8 mouse cellular contexts compared by ENCODE assay signal in genomic region chr7:107664063-107665056, GRCm38 (mm10). TPM values are rescaled to one million over a fixed set of nuclear protein-coding genes. Genes with fewer than 3 reads are reported as not detected.
DNase-seq lines count a peak whose midpoint lies in the region; ATAC-seq and TF ChIP-seq lines count a peak whose summit lies in the region.

No protein-coding gene starts in this region.

- H3K36me3 ChIP-seq in heart, embryonic 16.5 days (ENCODE audit: control insufficient read depth, insufficient read depth) = no peaks in the 10 kb centered on the region
- H3K36me3 ChIP-seq in kidney, embryonic 16.5 days (ENCODE audit: insufficient read depth, low read length) = no peaks in the 10 kb centered on the region

- peak; percentile 46 for ATAC-seq in heart, embryonic 16.5 days (replicated peaks; ENCODE audit: extremely low read depth, insufficient read depth, low FRiP score)
- peak; percentile 49 for ATAC-seq in kidney, embryonic 16.5 days (ENCODE audit: low FRiP score, low TSS enrichment)
- ATAC-seq in megakaryocyte, adult 5-6 weeks (ENCODE audit: poor library complexity, severe bottlenecking) = peak; percentile 26

- peaks cover 14% of the 10 kb centered on the region for H3K4me1 ChIP-seq in embryonic fibroblast, embryonic 13.5 days (ENCODE audit: control insufficient read depth, insufficient read depth, low read length)
- peaks cover 36% of the 10 kb centered on the region for H3K4me1 ChIP-seq in heart, embryonic 16.5 days (ENCODE audit: control insufficient read depth, insufficient read depth, low read length)
- peaks cover 41% of the 10 kb centered on the region for H3K4me1 ChIP-seq in kidney, embryonic 16.5 days (ENCODE audit: insufficient read depth, low read length)

- H3K9me3 ChIP-seq in heart, embryonic 16.5 days (replicated peaks; ENCODE audit: control insufficient read depth, low read length) = no peaks in the 10 kb centered on the region
- H3K9me3 ChIP-seq in kidney, embryonic 16.5 days (ENCODE audit: low read length) = no peaks in the 10 kb centered on the region

- 0 out of 2 replicates have a peak, but pooled peaks have one; percentile 1 for TF ChIP-seq CTCF in layer of hippocampus, adult 2 months (conservative IDR thresholded peaks at IDR 0.05)
- no peak for TF ChIP-seq CTCF in embryonic fibroblast, embryonic 13.5 days (IDR thresholded peaks at IDR 0.05; ENCODE audit: borderline replicate concordance, insufficient read depth, low read length)

- WGBS in heart, embryonic 16.5 days = 32% methylated on average over 8 of the region's 8 CpGs
- WGBS in kidney, embryonic 16.5 days = 33% methylated on average over 8 of the region's 8 CpGs

- no peak for TF ChIP-seq POLR2A in embryonic fibroblast, embryonic 13.5 days (IDR thresholded peaks at IDR 0.05; ENCODE audit: low read depth, low read length)

- peak overlapping the region; percentile 80 for H3K9ac ChIP-seq in heart, embryonic 16.5 days (ENCODE audit: low read length)
- H3K9ac ChIP-seq in kidney, embryonic 16.5 days (replicated peaks; ENCODE audit: low read length) = peak overlapping the region; percentile 24; the same call in 1 of the 2 replicates

- no peak for DNase-seq in layer of hippocampus, adult 2 months (ENCODE audit: low spot score in 2 of 2)
- no peak for DNase-seq in layer of hippocampus, adult 9-11 months
- DNase-seq in cerebellum, adult 11 months = no peak
- no peak for DNase-seq in frontal cortex, postnatal 14 days (ENCODE audit: low spot score in 2 of 2)

- H3K4me3 ChIP-seq in layer of hippocampus, adult 2 months = no peak overlapping the region; the same call in 1 of the 2 replicates
- H3K4me3 ChIP-seq in embryonic fibroblast, embryonic 13.5 days (ENCODE audit: insufficient read depth, low read length) = no peak overlapping the region
- H3K4me3 ChIP-seq in heart, embryonic 16.5 days (ENCODE audit: low read length) = no peak overlapping the region; the same call in 1 of the 2 replicates
- no peak overlapping the region for H3K4me3 ChIP-seq in kidney, embryonic 16.5 days (ENCODE audit: low read length)

- peak overlapping the region; percentile 71 for H3K4me2 ChIP-seq in heart, embryonic 16.5 days (ENCODE audit: low read depth, low read length)
- peak overlapping the region; percentile 47; the same call in 1 of the 2 replicates for H3K4me2 ChIP-seq in kidney, embryonic 16.5 days (replicated peaks; ENCODE audit: low read depth, low read length)

- no peaks in the 10 kb centered on the region for H3K27me3 ChIP-seq in heart, embryonic 16.5 days (ENCODE audit: control insufficient read depth, insufficient read depth, low read length)
- no peaks in the 10 kb centered on the region for H3K27me3 ChIP-seq in kidney, embryonic 16.5 days (ENCODE audit: insufficient read depth, low read length)

- peak overlapping the region; percentile 87 for H3K27ac ChIP-seq in layer of hippocampus, adult 2 months
- peak overlapping the region; percentile 71; the same call in 1 of the 2 replicates for H3K27ac ChIP-seq in embryonic fibroblast, embryonic 13.5 days (ENCODE audit: insufficient read depth, low read length)
- H3K27ac ChIP-seq in heart, embryonic 16.5 days (ENCODE audit: low read length) = peak overlapping the region; percentile 87
- H3K27ac ChIP-seq in kidney, embryonic 16.5 days (ENCODE audit: low read length) = peak overlapping the region; percentile 88

RNA-seq across cellular contexts. Expression of gene 5330417H12Rik, which starts 39.4 kb away (rescaled TPM):
- not detected for total RNA-seq in layer of hippocampus, adult 2 months (2021)
- not detected in 2 replicates for polyA plus RNA-seq in embryonic fibroblast, embryonic 13.5 days (2011; ENCODE audit: insufficient read length, low read depth, missing spikeins)
- not detected in 2 replicates for polyA plus RNA-seq in heart, embryonic 16.5 days (2015; fragmentation: Nextera tagmentation; extraction: Ambion mirVana)
- not detected in 2 replicates for polyA plus RNA-seq in kidney, embryonic 16.5 days (2015; fragmentation: Nextera tagmentation; extraction: Ambion mirVana)
- not detected in 2 replicates for total RNA-seq in megakaryocyte, adult 5-6 weeks (2015)
- not detected in 2 replicates for total RNA-seq in megakaryocyte, adult 5-6 weeks (2017)
